Mouse (Mus musculus): ENCODE measurements around the gene Zdhhc22.

- TF ChIP-seq CTCF (IDR thresholded peaks at IDR 0.05; ENCODE audit: borderline replicate concordance, insufficient read depth, low read depth, low read length) (no peak), POLR2A (IDR thresholded peaks at IDR 0.05; ENCODE audit: borderline replicate concordance, insufficient read depth, low read length) (no peak)
Measured at GRCm38 (mm10) chr12:86941734-86942486, 48.3 kb downstream of the Zdhhc22 start.

Measured in cerebellum, adult 2 months (tissue).